Mouse (Mus musculus) heart, embryonic 11.5 days (tissue): Measurements from ENCODE around the gene Lrrc26. TPM values are rescaled to one million over a fixed set of nuclear protein-coding genes. Genes with fewer than 3 reads are reported as not detected.

Experiments used
- ATAC-seq: fragments of 200-750 bp; cut with Nextera tagmentation; replicated peaks from 2 replicates; pipeline ENCODE4 v1.8.0; 2017; ENCODE audit warnings: moderate library complexity; ENCODE audit not compliant: insufficient number of reproducible peaks, low FRiP score, low TSS enrichment
- H3K27ac ChIP-seq: fragments of 300-500 bp; sonication (generic); 2 replicates; pipeline ENCODE4 v1.5.1; 2014; ENCODE audit warnings: mild to moderate bottlenecking, low read depth, low read length
- H3K27me3 ChIP-seq: fragments of 300-500 bp; sonication (generic); 2 replicates; pipeline ENCODE4 v1.6.1; 2014; ENCODE audit warnings: mild to moderate bottlenecking, low read length, mixed read lengths; ENCODE audit not compliant: control insufficient read depth, insufficient read depth
- H3K36me3 ChIP-seq: fragments of 300-500 bp; sonication (generic); 2 replicates; pipeline ENCODE4 v1.6.1; 2014; ENCODE audit warnings: mild to moderate bottlenecking, low read length, moderate library complexity, mixed read lengths; ENCODE audit not compliant: control insufficient read depth, insufficient read depth
- H3K4me1 ChIP-seq: fragments of 300-500 bp; sonication (generic); 2 replicates; pipeline ENCODE4 v1.6.1; 2014; ENCODE audit warnings: low read length; ENCODE audit not compliant: control insufficient read depth, insufficient read depth
- H3K4me2 ChIP-seq: fragments of 300-500 bp; sonication (generic); 2 replicates; pipeline ENCODE4 v1.6.1; 2014; ENCODE audit warnings: mild to moderate bottlenecking, moderate library complexity
- H3K4me3 ChIP-seq: fragments of 300-500 bp; sonication (generic); 2 replicates; pipeline ENCODE4 v1.5.1; 2014; ENCODE audit warnings: low read depth, low read length
- H3K9ac ChIP-seq: fragments of 300-500 bp; sonication (generic); 2 replicates; pipeline ENCODE4 v1.6.1; 2014; ENCODE audit warnings: mild to moderate bottlenecking, low read depth, low read length, moderate library complexity
- H3K9me3 ChIP-seq: fragments of 300-500 bp; sonication (generic); replicated peaks from 2 replicates; pipeline ENCODE4 v1.6.1; 2016; ENCODE audit warnings: low read length; ENCODE audit not compliant: control insufficient read depth
- WGBS: fragments of 180-500 bp; shearing (Covaris S2); extraction: QIAGEN DNeasy Blood & Tissue Kit; methylation state at CpG from one replicate; pipeline ENCODE4 v1.1.7; 2014; ENCODE audit not compliant: insufficient replicate concordance; 5-methylcytosine and 5-hydroxymethylcytosine counted together
- polyA plus RNA-seq: library from polyadenylated mRNA; unstranded; fragments of >200 nt; fragmentation: Nextera tagmentation; extraction: Ambion mirVana; gene quantifications from 2 replicates; pipeline ENCODE4 v1.2.1, GENCODE M21; 2014

The Lrrc26 gene
- polyA plus RNA-seq, 1 experiment from 2014 or later, result not detected

DNA sequence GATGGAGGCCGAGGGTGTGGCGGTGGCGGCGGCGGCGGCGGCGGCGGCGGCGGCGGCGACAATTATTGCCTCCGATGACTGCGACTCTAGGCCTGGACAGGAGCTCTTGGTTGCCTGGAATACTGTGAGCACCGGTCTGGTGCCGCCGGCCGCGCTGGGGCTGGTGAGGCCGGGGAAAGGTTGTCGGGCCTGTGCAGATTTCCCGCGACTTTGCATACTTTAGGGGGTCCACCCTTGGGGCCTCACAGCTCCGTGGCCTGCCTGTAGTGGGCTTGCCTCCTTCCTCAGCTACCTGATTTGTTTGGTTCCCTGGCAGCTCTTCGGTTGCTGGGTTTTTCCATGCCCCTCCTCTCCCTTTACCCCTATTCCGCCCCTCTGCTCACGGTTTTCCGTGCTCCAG lies 17.2 kb upstream of the Lrrc26 start:
- no peaks in the 10 kb centered on the region for H3K27me3 ChIP-seq
- 1% methylated on average over 29 of the region's 29 CpGs for WGBS
- ATAC-seq, result peak; percentile 21; the same call in 1 of the 2 replicates
- no peak overlapping the region for H3K27ac ChIP-seq
- H3K4me1 ChIP-seq, result peaks cover 16% of the 10 kb centered on the region
- peak overlapping the region; percentile 93 for H3K4me2 ChIP-seq
- H3K4me3 ChIP-seq, result peak overlapping the region; percentile 82
- peaks cover 27% of the 10 kb centered on the region for H3K36me3 ChIP-seq
- peak overlapping the region; percentile 94 for H3K9ac ChIP-seq
- H3K9me3 ChIP-seq, result no peaks in the 10 kb centered on the region

DNA sequence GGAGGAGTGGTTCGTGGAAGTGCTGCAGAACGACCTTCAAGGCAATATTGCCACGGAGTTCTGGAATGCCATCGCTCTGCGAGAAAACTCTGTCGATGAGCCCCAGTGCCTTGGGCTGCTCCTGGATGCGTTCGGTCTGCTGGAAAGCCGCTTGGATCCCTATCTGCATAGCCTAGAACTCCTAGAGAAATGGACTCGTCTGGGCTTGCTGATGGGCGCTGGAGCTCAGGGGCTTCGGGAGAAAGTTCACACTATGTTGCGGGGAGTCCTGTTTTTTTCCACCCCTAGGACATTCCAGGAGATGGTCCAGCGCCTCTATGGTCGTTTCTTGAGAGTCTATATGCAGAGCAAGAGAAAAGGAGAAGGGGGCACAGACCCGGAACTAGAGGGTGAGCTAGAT lies 16.7 kb upstream of the Lrrc26 start:
- H3K4me3 ChIP-seq, result peak overlapping the region; percentile 82
- H3K4me2 ChIP-seq, result peak overlapping the region; percentile 93
- no peak for ATAC-seq
- WGBS, result 27% methylated on average over 16 of the region's 16 CpGs
- H3K36me3 ChIP-seq, result peaks cover 30% of the 10 kb centered on the region
- peaks cover 16% of the 10 kb centered on the region for H3K4me1 ChIP-seq
- H3K9me3 ChIP-seq, result no peaks in the 10 kb centered on the region
- H3K27me3 ChIP-seq, result no peaks in the 10 kb centered on the region
- H3K27ac ChIP-seq, result no peak overlapping the region
- peak overlapping the region; percentile 94 for H3K9ac ChIP-seq

DNA sequence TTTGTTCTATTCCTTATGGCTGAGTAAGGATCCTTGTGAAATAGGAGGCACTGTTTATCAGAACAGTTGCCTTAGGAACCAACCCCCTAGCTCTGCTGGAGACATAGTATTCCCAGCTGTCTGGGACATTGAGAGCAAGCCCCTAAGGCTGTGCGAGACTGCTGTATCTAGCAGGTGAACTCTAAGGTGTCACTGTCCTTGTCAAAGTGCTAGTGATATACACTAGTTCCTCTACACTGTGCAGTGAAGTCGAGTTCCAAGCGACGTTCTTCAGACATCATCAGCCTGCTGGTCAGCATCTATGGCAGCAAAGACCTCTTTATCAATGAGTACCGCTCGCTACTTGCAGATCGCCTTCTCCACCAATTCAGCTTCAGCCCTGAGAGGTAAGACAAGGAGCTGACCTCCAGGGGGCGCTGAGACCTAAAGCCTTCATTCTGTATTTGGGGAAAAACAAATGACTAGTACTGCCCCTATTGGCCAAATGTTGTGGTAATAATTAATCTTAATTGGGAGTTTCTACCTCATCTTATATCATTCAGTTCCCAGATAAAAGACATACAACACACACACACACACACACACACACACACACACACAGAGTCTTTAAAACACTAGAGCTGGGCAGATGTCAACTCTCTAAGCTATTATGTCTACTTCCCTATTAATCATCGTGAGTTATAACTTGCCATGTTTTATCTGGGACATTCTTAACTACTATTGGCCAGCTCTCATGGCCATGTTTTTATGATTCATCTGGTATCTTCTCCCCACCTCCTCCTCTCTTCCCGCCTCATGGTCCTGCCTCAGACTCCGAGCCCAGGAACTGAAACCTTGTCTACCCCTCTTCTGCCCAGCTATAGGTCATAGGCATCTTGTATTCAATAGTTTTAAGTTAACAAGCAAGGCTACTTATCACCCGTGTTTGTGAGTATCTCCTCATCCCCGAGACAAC lies 10.5 kb upstream of the Lrrc26 start:
- Histone ChIP-seq H3K27ac (no peak overlapping the region), H3K27me3 (no peaks in the 10 kb centered on the region), H3K4me2 (no peak overlapping the region), H3K4me1 (no peaks in the 10 kb centered on the region), H3K9me3 (no peaks in the 10 kb centered on the region), H3K9ac (no peak overlapping the region), H3K36me3 (peaks cover 45% of the 10 kb centered on the region), H3K4me3 (no peak overlapping the region)
- WGBS, result 60% methylated on average over 13 of the region's 13 CpGs
- no peak for ATAC-seq

DNA sequence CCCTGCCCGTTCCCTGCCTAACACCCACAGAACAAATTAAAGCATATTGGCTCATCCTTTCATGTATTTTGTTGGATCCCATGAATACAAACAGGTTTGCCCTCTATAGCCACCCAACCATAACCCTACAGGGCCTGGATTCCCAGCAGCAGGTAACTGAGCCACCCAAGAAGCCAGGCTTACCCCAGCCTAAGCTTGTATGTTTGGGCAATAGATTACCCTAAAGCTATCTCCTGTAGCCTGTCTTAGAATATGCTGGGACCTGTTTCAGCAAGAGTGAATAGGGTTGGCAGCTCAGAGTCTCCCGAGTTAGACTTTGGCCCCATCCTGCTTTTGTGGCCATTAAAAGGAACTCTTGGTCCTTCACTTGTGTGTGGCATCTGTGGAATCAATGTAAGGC lies 4.2 kb upstream of the Lrrc26 start:
- no peak overlapping the region for H3K4me3 ChIP-seq
- H3K9ac ChIP-seq, result no peak overlapping the region
- H3K27me3 ChIP-seq, result peaks cover 29% of the 10 kb centered on the region
- no peaks in the 10 kb centered on the region for H3K9me3 ChIP-seq
- peaks cover 6% of the 10 kb centered on the region; the same call in 1 of the 2 replicates for H3K4me1 ChIP-seq
- H3K36me3 ChIP-seq, result peaks cover 19% of the 10 kb centered on the region
- no peak overlapping the region for H3K4me2 ChIP-seq
- H3K27ac ChIP-seq, result no peak overlapping the region
- 89% methylated on average over 2 of the region's 2 CpGs for WGBS
- no peak for ATAC-seq

DNA sequence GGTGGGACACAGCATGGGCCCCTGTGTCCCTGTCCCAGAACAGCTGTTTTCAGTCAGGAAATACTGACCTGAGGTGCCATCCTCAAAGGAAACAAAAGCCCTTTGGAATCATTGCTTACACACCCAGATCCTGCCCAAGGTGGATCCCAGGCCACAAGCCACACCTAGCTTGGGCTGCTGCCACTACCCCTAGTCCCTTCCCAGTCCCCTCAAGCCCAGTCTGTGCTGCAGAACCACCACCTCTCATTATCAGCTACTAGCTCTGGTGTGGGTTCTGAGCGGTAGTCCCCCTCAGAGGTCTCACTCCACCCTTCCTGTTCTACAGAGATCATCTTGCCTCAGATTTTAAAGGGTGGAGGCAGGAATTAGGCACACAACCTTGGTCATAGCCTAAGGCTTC lies 3.4 kb upstream of the Lrrc26 start:
- H3K9me3 ChIP-seq, result no peaks in the 10 kb centered on the region
- H3K9ac ChIP-seq, result no peak overlapping the region
- peaks cover 15% of the 10 kb centered on the region; the same call in 1 of the 2 replicates for H3K36me3 ChIP-seq
- H3K27me3 ChIP-seq, result peaks cover 37% of the 10 kb centered on the region
- no peak overlapping the region for H3K4me3 ChIP-seq
- no peak overlapping the region for H3K27ac ChIP-seq
- no peak for ATAC-seq
- 69% methylated on average over 1 of the region's 1 CpGs for WGBS
- no peak overlapping the region for H3K4me2 ChIP-seq
- H3K4me1 ChIP-seq, result peaks cover 6% of the 10 kb centered on the region; the same call in 1 of the 2 replicates

DNA sequence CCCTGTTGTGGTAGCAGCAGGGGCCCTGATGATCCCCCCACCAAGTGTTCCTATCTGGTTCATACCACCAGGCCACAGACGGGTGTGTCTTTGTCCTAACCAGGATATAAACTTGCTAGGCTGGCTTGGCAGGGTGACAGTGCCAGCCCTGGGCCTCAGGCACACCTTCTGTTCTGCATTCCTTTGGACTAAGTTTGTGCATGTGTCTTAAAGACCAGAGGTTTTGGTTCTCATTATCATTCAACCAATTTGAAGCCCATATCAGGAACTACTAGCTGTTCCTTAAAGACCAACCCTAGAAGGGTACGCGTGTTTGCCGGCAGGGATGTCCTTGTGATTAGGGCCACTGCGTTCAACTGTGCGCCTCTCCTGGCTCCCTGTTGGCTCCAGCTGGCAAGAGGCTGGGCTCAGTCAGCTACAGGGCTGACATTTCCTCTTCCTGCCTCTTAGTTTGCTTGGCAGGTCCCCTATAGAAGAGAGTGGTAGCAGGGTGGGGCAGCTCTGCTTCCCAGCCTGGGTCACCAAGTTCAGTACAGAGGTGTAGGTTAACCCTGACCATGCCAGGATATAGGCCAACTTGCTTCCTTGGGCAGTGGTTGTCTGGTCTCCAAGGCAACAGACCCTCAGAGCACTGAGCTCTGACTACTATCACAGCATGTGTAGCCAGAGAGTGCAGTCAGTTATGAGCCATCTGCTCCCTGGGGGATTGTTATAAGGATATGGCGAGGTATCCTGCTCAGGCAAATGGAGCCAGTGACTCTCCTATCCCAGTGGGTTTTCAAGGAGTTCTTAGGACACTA lies 2.7 kb upstream of the Lrrc26 start:
- H3K27me3 ChIP-seq, result peaks cover 44% of the 10 kb centered on the region
- H3K9ac ChIP-seq, result no peak overlapping the region
- no peak overlapping the region for H3K4me3 ChIP-seq
- no peak for ATAC-seq
- H3K36me3 ChIP-seq, result peaks cover 11% of the 10 kb centered on the region; the same call in 1 of the 2 replicates
- 44% methylated on average over 7 of the region's 7 CpGs for WGBS
- peaks cover 11% of the 10 kb centered on the region; the same call in 1 of the 2 replicates for H3K4me1 ChIP-seq
- H3K4me2 ChIP-seq, result no peak overlapping the region
- no peaks in the 10 kb centered on the region for H3K9me3 ChIP-seq
- H3K27ac ChIP-seq, result no peak overlapping the region

DNA sequence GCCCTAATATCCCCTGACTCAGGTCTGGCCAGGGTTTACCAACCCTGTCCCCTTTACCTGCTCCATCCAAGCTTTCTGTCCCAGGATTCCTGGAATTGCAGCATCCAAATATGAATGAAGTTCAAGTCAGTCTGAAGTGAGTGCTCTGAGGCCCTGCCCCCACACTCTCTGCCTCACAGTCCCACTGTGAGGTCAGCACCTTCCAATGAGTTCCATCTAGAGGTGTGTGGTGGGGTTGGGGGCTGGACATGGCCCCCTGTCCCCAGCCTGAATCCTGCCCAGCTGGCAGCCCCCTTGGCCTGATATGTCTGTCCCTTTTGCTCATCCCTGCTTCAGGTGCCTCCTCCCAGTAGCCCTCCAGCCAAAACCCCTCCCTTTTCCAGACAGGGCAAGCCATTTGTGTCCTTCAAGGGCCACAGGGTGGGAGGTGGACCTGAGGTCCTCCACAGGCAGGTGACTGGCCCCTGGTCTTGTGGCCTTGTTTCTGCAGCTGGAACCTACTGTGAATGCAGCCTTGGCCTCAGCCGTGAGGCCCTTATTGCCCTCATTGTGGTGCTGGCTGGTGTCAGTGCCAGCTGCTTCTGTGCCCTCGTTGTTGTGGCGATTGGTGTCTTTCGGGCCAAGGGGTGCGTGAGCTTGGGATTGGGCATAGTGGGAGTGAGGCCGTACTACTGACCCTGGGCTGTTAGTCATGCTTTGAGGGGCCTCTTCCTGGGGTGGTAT lies 1.6 kb upstream of the Lrrc26 start, which contains the start of gene Tmem210:
Gene Tmem210, plus strand, starts transcription at position 219 of the 723 bp plus-strand sequence.
- no peak for ATAC-seq
- Histone ChIP-seq H3K4me2 (no peak within 1 kb of the TSS), H3K27me3 (peaks cover 54% of the 10 kb centered on the region), H3K9me3 (no peaks in the 10 kb centered on the region), H3K27ac (no peak within 1 kb of the TSS), H3K4me3 (no peak within 1 kb of the TSS), H3K4me1 (peaks cover 16% of the 10 kb centered on the region; the same call in 1 of the 2 replicates), H3K36me3 (peaks cover 10% of the 10 kb centered on the region; the same call in 1 of the 2 replicates), H3K9ac (no peak within 1 kb of the TSS)
- WGBS, result 76% methylated on average over 6 of the region's 6 CpGs
